Mouse (Mus musculus): ENCODE data around the gene Kazn. TPM values are rescaled to one million over a fixed set of nuclear protein-coding genes. Genes with fewer than 3 reads are reported as not detected.

Kazn gene
- polyA plus RNA-seq, 1 experiment, result 0.05 TPM

DNA sequence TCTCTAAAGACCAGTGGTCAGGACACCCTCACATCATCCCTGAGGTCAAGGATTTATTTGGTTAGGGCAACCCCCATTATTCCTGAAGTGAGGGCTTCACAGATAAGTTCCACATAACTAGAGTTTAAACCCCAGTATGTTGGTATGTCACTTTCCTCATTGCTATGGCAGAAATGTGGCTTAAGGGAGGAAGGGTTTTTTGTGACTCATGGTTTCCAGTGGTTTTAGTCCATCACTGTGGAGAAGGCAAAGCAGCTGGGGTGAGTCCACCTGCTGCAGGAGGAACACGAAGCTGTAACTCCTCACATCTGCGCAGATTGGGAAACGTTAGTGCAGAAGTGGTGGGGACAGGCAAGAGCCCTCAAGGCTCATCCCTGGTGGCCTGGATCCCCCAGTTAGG, 62.5 kb downstream of the Kazn start:
- Histone ChIP-seq H3K27me3 (ENCODE audit: control insufficient read depth) (no peaks in the 10 kb centered on the region), H3K9me3 (ENCODE audit: control insufficient read depth, low read length) (no peaks in the 10 kb centered on the region), H3K4me3 (replicated peaks) (no peak overlapping the region), H3K36me3 (ENCODE audit: control insufficient read depth) (no peaks in the 10 kb centered on the region), H3K4me1 (ENCODE audit: control insufficient read depth) (no peaks in the 10 kb centered on the region)
- no peak for TF ChIP-seq GATA1 (IDR thresholded peaks at IDR 0.05; ENCODE audit: low read length)
- TF ChIP-seq TAL1 (IDR thresholded peaks at IDR 0.05; ENCODE audit: low read length), result no peak

- Histone ChIP-seq H3K4me3 (replicated peaks) (no peak overlapping the region), H3K9me3 (ENCODE audit: control insufficient read depth, low read length) (no peaks in the 10 kb centered on the region), H3K4me1 (ENCODE audit: control insufficient read depth) (no peaks in the 10 kb centered on the region), H3K27me3 (ENCODE audit: control insufficient read depth) (no peaks in the 10 kb centered on the region), H3K36me3 (ENCODE audit: control insufficient read depth) (no peaks in the 10 kb centered on the region)
- TF ChIP-seq GATA1 (IDR thresholded peaks at IDR 0.05; ENCODE audit: low read length) (no peak), TAL1 (IDR thresholded peaks at IDR 0.05; ENCODE audit: low read length) (no peak)
Measured at GRCm38 (mm10) chr4:142173981-142174485, 65.2 kb downstream of the Kazn start.

DNA sequence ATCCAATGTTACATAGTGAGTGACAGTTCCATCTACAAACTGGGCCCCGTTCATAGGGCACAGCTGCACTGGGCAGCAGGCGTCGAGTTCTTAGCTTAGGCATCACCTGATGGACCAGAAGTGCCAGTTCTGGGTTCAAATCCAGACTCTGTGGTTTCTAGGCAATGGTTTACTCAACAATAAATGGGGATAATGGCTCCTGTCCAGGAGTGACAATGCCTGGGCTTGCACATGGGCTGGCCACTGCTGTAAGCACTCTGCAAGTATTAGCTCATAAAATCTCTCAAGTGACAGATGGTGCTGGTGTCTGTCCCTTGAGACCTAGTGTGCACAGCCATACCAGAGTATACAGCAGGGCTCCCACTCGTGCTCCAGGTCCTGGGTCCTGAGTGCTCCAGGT, 66.3 kb downstream of the Kazn start:
- Histone ChIP-seq H3K4me3 (replicated peaks) (no peak overlapping the region), H3K36me3 (ENCODE audit: control insufficient read depth) (no peaks in the 10 kb centered on the region), H3K4me1 (ENCODE audit: control insufficient read depth) (no peaks in the 10 kb centered on the region), H3K9me3 (ENCODE audit: control insufficient read depth, low read length) (no peaks in the 10 kb centered on the region), H3K27me3 (ENCODE audit: control insufficient read depth) (no peaks in the 10 kb centered on the region)
- no peak for TF ChIP-seq GATA1 (IDR thresholded peaks at IDR 0.05; ENCODE audit: low read length)
- no peak for TF ChIP-seq TAL1 (IDR thresholded peaks at IDR 0.05; ENCODE audit: low read length)

DNA sequence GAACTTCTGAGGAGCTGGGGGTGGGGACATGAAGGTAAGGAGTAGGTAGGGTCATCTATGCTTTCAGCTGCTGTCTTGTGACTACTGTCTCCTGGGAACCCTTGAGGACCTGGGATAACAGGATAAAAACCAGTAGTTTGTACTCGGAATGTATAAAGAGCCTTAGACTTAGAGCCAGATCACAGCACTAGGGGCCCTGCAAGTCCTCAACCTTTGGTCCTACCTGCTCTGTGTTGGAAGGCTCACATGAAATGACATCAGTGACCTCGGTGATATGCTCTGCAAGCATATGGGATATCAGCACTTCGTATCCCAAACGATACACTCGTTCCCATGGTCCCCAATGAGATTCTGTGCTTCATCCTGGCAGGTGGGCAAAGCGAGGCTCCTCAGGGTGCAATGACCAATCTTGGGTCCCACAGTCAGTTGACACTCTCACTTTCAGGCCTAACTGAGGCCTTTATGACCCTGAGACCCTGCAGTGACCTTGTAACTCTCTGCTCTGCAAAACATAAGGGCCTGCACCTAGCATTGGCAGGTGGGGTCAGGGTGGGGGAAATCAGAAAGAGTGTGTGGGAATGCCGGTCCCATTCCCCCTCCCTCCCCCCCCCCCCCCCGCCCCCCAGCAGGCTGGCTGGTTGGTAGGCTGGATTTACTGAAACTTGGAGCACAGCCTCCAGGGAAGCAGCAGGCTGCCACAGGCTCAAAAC, 67.3 kb downstream of the Kazn start:
- Histone ChIP-seq H3K27me3 (ENCODE audit: control insufficient read depth) (no peaks in the 10 kb centered on the region), H3K4me1 (ENCODE audit: control insufficient read depth) (no peaks in the 10 kb centered on the region), H3K9me3 (ENCODE audit: control insufficient read depth, low read length) (no peaks in the 10 kb centered on the region), H3K36me3 (ENCODE audit: control insufficient read depth) (no peaks in the 10 kb centered on the region), H3K4me3 (replicated peaks) (no peak overlapping the region)
- TF ChIP-seq TAL1 (IDR thresholded peaks at IDR 0.05; ENCODE audit: low read length) (no peak), GATA1 (IDR thresholded peaks at IDR 0.05; ENCODE audit: low read length) (no peak)

GRCm38 (mm10) chr4:142170882-142171768, 68.1 kb downstream of the Kazn start:
- Histone ChIP-seq H3K9me3 (ENCODE audit: control insufficient read depth, low read length) (no peaks in the 10 kb centered on the region), H3K27me3 (ENCODE audit: control insufficient read depth) (no peaks in the 10 kb centered on the region), H3K4me1 (ENCODE audit: control insufficient read depth) (no peaks in the 10 kb centered on the region), H3K4me3 (replicated peaks) (no peak overlapping the region), H3K36me3 (ENCODE audit: control insufficient read depth) (no peaks in the 10 kb centered on the region)
- TF ChIP-seq GATA1 (IDR thresholded peaks at IDR 0.05; ENCODE audit: low read length) (no peak), TAL1 (IDR thresholded peaks at IDR 0.05; ENCODE audit: low read length) (no peak)

DNA sequence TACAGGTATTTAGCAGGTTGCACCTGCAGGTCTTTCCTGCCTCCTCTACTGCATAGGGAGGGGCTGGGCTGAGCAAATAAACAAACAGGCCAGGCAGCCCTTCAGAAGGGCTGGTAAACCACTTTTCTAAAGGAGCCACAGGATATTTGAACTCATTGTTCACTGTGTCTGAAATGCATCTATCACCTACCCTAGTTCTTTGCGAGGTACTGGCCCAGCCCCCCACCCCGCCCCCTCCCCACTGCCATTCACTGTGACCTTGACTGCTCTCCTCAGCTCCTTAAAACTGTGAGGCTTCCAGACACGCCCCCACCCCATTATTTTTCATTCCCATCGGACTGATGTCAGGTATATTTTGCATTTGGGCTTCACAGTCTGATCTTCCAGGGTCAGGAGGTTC, 69.6 kb downstream of the Kazn start:
- no peaks in the 10 kb centered on the region for H3K9me3 ChIP-seq (ENCODE audit: control insufficient read depth, low read length)
- no peaks in the 10 kb centered on the region for H3K4me1 ChIP-seq (ENCODE audit: control insufficient read depth)
- no peak overlapping the region for H3K4me3 ChIP-seq (replicated peaks)
- no peaks in the 10 kb centered on the region for H3K27me3 ChIP-seq (ENCODE audit: control insufficient read depth)
- no peaks in the 10 kb centered on the region for H3K36me3 ChIP-seq (ENCODE audit: control insufficient read depth)
- no peak for TF ChIP-seq TAL1 (IDR thresholded peaks at IDR 0.05; ENCODE audit: low read length)
- TF ChIP-seq GATA1 (IDR thresholded peaks at IDR 0.05; ENCODE audit: low read length), result no peak

GRCm38 (mm10) chr4:142168352-142168751, 70.8 kb downstream of the Kazn start:
- no peaks in the 10 kb centered on the region for H3K4me1 ChIP-seq (ENCODE audit: control insufficient read depth)
- H3K4me3 ChIP-seq (replicated peaks), result no peak overlapping the region
- H3K27me3 ChIP-seq (ENCODE audit: control insufficient read depth), result no peaks in the 10 kb centered on the region
- TF ChIP-seq GATA1 (IDR thresholded peaks at IDR 0.05; ENCODE audit: low read length), result no peak
- TF ChIP-seq TAL1 (IDR thresholded peaks at IDR 0.05; ENCODE audit: low read length), result no peak
- H3K36me3 ChIP-seq (ENCODE audit: control insufficient read depth), result no peaks in the 10 kb centered on the region
- H3K9me3 ChIP-seq (ENCODE audit: control insufficient read depth, low read length), result no peaks in the 10 kb centered on the region

GRCm38 (mm10) chr4:142165835-142166701, 73.1 kb downstream of the Kazn start:
- Histone ChIP-seq H3K9me3 (ENCODE audit: control insufficient read depth, low read length) (peaks cover 14% of the 10 kb centered on the region), H3K4me3 (replicated peaks) (no peak overlapping the region)

More at GRCm38 (mm10) chr4:142165835-142166701, 73.1 kb downstream of the Kazn start:
- Histone ChIP-seq H3K4me1 (ENCODE audit: control insufficient read depth) (no peaks in the 10 kb centered on the region), H3K27me3 (ENCODE audit: control insufficient read depth) (no peaks in the 10 kb centered on the region), H3K36me3 (ENCODE audit: control insufficient read depth) (no peaks in the 10 kb centered on the region)
- TF ChIP-seq GATA1 (IDR thresholded peaks at IDR 0.05; ENCODE audit: low read length) (no peak), TAL1 (IDR thresholded peaks at IDR 0.05; ENCODE audit: low read length) (no peak)

Data from erythroblast, embryonic 14.5 days (primary cell).